Mouse (Mus musculus): Measurements from ENCODE around the gene Dip2c. TPM values are rescaled to one million over a fixed set of nuclear protein-coding genes. Genes with fewer than 3 reads are reported as not detected.

Gene Dip2c
- total and polyA plus RNA-seq, 3 experiments = not detected

DNA sequence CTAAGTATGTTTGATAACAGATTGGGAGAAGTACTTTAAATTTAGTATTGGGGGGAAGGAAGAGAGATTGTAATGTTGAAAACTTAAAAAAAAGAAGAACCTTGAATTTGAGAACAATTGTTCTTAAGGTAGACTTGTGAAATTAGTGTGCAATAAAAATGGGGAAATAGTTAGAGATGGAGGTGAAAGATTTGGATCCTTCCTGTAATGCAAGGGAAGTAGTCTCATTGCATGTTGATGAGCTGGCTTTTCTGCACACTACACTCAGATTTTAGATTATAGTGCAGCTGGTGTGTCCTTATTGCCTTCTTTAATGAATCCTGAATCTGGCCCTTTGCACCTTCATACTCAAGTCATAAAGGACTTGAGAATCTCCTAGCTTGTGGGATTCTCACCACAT is 142.9 kb downstream of the Dip2c start:
- Histone ChIP-seq H3K4me1 (ENCODE audit: control insufficient read depth in 1 of 2, insufficient read depth in 2 of 2, low read length in 2 of 2) (no peaks in the 10 kb centered on the region), H3K79me2 (ENCODE audit: control insufficient read depth, insufficient read depth, low read length, poor library complexity) (no peaks in the 10 kb centered on the region), H3K9me3 (replicated peaks; ENCODE audit: insufficient read depth, low read length) (no peaks in the 10 kb centered on the region), H3K27me3 (ENCODE audit: control insufficient read depth in 1 of 2, insufficient read depth in 2 of 2, low read length in 2 of 2) (peaks cover 0 to 1% of the 10 kb centered on the region in 2 experiments; a peak in 2 of 4 replicates), H3K27ac (ENCODE audit: control insufficient read depth, low read depth, low read length) (no peak overlapping the region), H3K4me3 (ENCODE audit: control insufficient read depth in 1 of 2, insufficient read depth in 1 of 2, low read depth in 2 of 2, low read length in 2 of 2) (no peak overlapping the region), H3K9ac (ENCODE audit: control insufficient read depth, low read depth, low read length, poor library complexity, severe bottlenecking) (no peak overlapping the region), H3K36me3 (ENCODE audit: control insufficient read depth in 1 of 2, insufficient read depth in 2 of 2, low read length in 2 of 2) (no peaks in the 10 kb centered on the region)
- DNase-seq (ENCODE audit: low read depth, low spot score) = peak; percentile 7
- no peak for TF ChIP-seq UBTF (IDR thresholded peaks at IDR 0.05; ENCODE audit: borderline replicate concordance, insufficient read depth, low read depth, low read length)
- no peak for TF ChIP-seq SMC3 (IDR thresholded peaks at IDR 0.05; ENCODE audit: low read depth, low read length)
- TF ChIP-seq ZC3H11A (IDR thresholded peaks at IDR 0.05; ENCODE audit: low read depth, low read length) = no peak
- TF ChIP-seq GATA1 (IDR thresholded peaks at IDR 0.05; ENCODE audit: low read depth, low read length) = no peak
- TF ChIP-seq HCFC1 (IDR thresholded peaks at IDR 0.05; ENCODE audit: low read depth, low read length) = no peak
- TF ChIP-seq CHD2 (IDR thresholded peaks at IDR 0.05; ENCODE audit: low read length) = no peak
- no peak for TF ChIP-seq ETS1 (IDR thresholded peaks at IDR 0.05; ENCODE audit: low read depth, low read length)
- TF ChIP-seq MEF2A (IDR thresholded peaks at IDR 0.05; ENCODE audit: extremely low read depth, insufficient replicate concordance, low read depth, low read length, poor library complexity, severe bottlenecking) = no peak
- TF ChIP-seq TCF12 (IDR thresholded peaks at IDR 0.05; ENCODE audit: low read depth, low read length) = no peak
- no peak for TF ChIP-seq CTCF (IDR thresholded peaks at IDR 0.05 in 2 of 3, conservative IDR thresholded peaks at IDR 0.05 in 1 of 3; ENCODE audit: control insufficient read depth in 1 of 3, insufficient read depth in 1 of 3, low read depth in 2 of 3, low read length in 3 of 3, poor library complexity in 1 of 3, severe bottlenecking in 1 of 3)
- TF ChIP-seq TAL1 (IDR thresholded peaks at IDR 0.05; ENCODE audit: low read length) = no peak
- TF ChIP-seq SIN3A (IDR thresholded peaks at IDR 0.05; ENCODE audit: low read length) = no peak

DNA sequence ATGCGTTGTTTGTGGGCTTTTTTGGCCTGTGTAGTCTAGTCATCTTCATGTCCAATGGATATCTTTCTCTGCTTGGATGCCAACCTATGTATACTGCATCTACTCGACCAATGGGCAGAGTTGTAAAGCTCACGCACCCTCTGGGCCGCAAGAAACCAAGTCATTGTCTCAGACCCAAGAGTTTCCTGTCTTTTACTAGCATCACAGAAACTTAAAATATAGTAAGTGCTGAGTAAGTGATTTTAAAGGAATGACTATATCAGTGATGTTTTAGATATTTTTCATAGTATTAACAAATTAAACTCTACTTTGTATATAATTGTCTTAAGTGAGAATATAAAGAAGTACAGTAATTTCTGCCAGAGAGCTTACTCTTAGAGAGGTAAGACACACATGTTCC is 145.6 kb downstream of the Dip2c start:
- no peak overlapping the region for H3K4me3 ChIP-seq (ENCODE audit: control insufficient read depth in 1 of 2, insufficient read depth in 1 of 2, low read depth in 2 of 2, low read length in 2 of 2)
- no peak for DNase-seq (ENCODE audit: low read depth, low spot score)
- no peak overlapping the region for H3K27ac ChIP-seq (ENCODE audit: control insufficient read depth, low read depth, low read length)
- TF ChIP-seq HCFC1 (IDR thresholded peaks at IDR 0.05; ENCODE audit: low read depth, low read length) = no peak
- TF ChIP-seq CHD2 (IDR thresholded peaks at IDR 0.05; ENCODE audit: low read length) = no peak
- no peak for TF ChIP-seq POLR2AphosphoS2 (IDR thresholded peaks at IDR 0.05; ENCODE audit: low read length)
- no peak for TF ChIP-seq RCOR1 (IDR thresholded peaks at IDR 0.05; ENCODE audit: low read depth, low read length)
- no peak for TF ChIP-seq TBP (IDR thresholded peaks at IDR 0.05; ENCODE audit: low read depth, low read length)
- TF ChIP-seq TAL1 (IDR thresholded peaks at IDR 0.05; ENCODE audit: low read length) = no peak
- TF ChIP-seq MAX (IDR thresholded peaks at IDR 0.05; ENCODE audit: low read length) = no peak
- TF ChIP-seq SIN3A (IDR thresholded peaks at IDR 0.05; ENCODE audit: low read length) = no peak
- no peak for TF ChIP-seq ZC3H11A (IDR thresholded peaks at IDR 0.05; ENCODE audit: low read depth, low read length)
- no peak for TF ChIP-seq CHD1 (IDR thresholded peaks at IDR 0.05; ENCODE audit: low read depth, low read length)
- no peak for TF ChIP-seq TCF12 (IDR thresholded peaks at IDR 0.05; ENCODE audit: low read depth, low read length)
- TF ChIP-seq EP300 (IDR thresholded peaks at IDR 0.05; ENCODE audit: low read depth in 1 of 2, low read length in 2 of 2) = no peak
- no peak for TF ChIP-seq ZMIZ1 (IDR thresholded peaks at IDR 0.05; ENCODE audit: low read depth, low read length)
- no peak for TF ChIP-seq POLR2AphosphoS5 (IDR thresholded peaks at IDR 0.05; ENCODE audit: borderline replicate concordance, low read depth, low read length)
- TF ChIP-seq GABPA (IDR thresholded peaks at IDR 0.05; ENCODE audit: low read depth, low read length) = no peak
- no peak for TF ChIP-seq MAZ (IDR thresholded peaks at IDR 0.05; ENCODE audit: low read depth, low read length)
- no peak for TF ChIP-seq USF2 (IDR thresholded peaks at IDR 0.05; ENCODE audit: borderline replicate concordance in 1 of 2, insufficient read depth in 1 of 2, low read depth in 1 of 2, low read length in 2 of 2)
- TF ChIP-seq GATA1 (IDR thresholded peaks at IDR 0.05; ENCODE audit: low read depth, low read length) = no peak
- TF ChIP-seq RAD21 (IDR thresholded peaks at IDR 0.05; ENCODE audit: low read depth, low read length) = no peak
- no peak for TF ChIP-seq SMC3 (IDR thresholded peaks at IDR 0.05; ENCODE audit: low read depth, low read length)
- H3K9me3 ChIP-seq (replicated peaks; ENCODE audit: insufficient read depth, low read length) = no peaks in the 10 kb centered on the region
- no peaks in the 10 kb centered on the region for H3K79me2 ChIP-seq (ENCODE audit: control insufficient read depth, insufficient read depth, low read length, poor library complexity)
- H3K36me3 ChIP-seq (ENCODE audit: control insufficient read depth in 1 of 2, insufficient read depth in 2 of 2, low read length in 2 of 2) = no peaks in the 10 kb centered on the region
- H3K4me1 ChIP-seq (ENCODE audit: control insufficient read depth in 1 of 2, insufficient read depth in 2 of 2, low read length in 2 of 2) = no peaks in the 10 kb centered on the region
- H3K9ac ChIP-seq (ENCODE audit: control insufficient read depth, low read depth, low read length, poor library complexity, severe bottlenecking) = no peak overlapping the region
- no peaks in the 10 kb centered on the region; a peak in 1 of 4 replicates for H3K27me3 ChIP-seq (ENCODE audit: control insufficient read depth in 1 of 2, insufficient read depth in 2 of 2, low read length in 2 of 2)
